23 mouse cellular contexts compared by ENCODE assay signal in genomic region chr4:66102037-66102436, GRCm38 (mm10).
DNase-seq lines count a peak whose midpoint lies in the region; ATAC-seq and TF ChIP-seq lines count a peak whose summit lies in the region.
"Had no signal": no experiment of that assay in that cellular context is flagged by ENCODE, and none has a peak within 500 bp of the region (broad histone marks: within the 10 kb centered on the region; RNA-seq: fewer than 3 reads in every experiment).

No protein-coding gene starts in this region.

- no peaks in the 10 kb centered on the region for H3K36me3 ChIP-seq in forebrain, embryonic 15.5 days
- H3K36me3 ChIP-seq in forebrain, embryonic 13.5 days (ENCODE audit: poor library complexity, severe bottlenecking) = no peaks in the 10 kb centered on the region
- H3K36me3 ChIP-seq in midbrain, embryonic 14.5 days (ENCODE audit: control insufficient read depth, insufficient read depth, low read length) = no peaks in the 10 kb centered on the region
- no peaks in the 10 kb centered on the region for H3K36me3 ChIP-seq in midbrain, embryonic 11.5 days (ENCODE audit: control insufficient read depth, insufficient read depth, low read length)
- no peaks in the 10 kb centered on the region for H3K36me3 ChIP-seq in neural tube, embryonic 14.5 days (ENCODE audit: control insufficient read depth, insufficient read depth, low read length)
- no peaks in the 10 kb centered on the region for H3K36me3 ChIP-seq in intestine, embryonic 15.5 days
- H3K36me3 ChIP-seq: embryonic facial prominence, embryonic 15.5 days; forebrain, embryonic 10.5 days; heart, embryonic 10.5 days; heart, embryonic 15.5 days; hindbrain, embryonic 15.5 days had no signal

- WGBS in forebrain, embryonic 15.5 days = 7% methylated on average over 5 of the region's 5 CpGs
- WGBS in forebrain, embryonic 13.5 days = 10% methylated on average over 5 of the region's 5 CpGs
- 59% methylated on average over 5 of the region's 5 CpGs for WGBS in midbrain, embryonic 14.5 days
- WGBS in midbrain, embryonic 11.5 days = 84% methylated on average over 5 of the region's 5 CpGs
- 22% methylated on average over 5 of the region's 5 CpGs for whole genome bisulfite sequencing in neural tube, embryonic 14.5 days
- 71% methylated on average over 5 of the region's 5 CpGs for WGBS in intestine, embryonic 15.5 days

- H3K4me1 ChIP-seq in forebrain, embryonic 15.5 days = peaks cover 11% of the 10 kb centered on the region
- peaks cover 11% of the 10 kb centered on the region for H3K4me1 ChIP-seq in forebrain, embryonic 13.5 days
- H3K4me1 ChIP-seq in midbrain, embryonic 14.5 days (ENCODE audit: control insufficient read depth, insufficient read depth, low read length) = no peaks in the 10 kb centered on the region
- no peaks in the 10 kb centered on the region for H3K4me1 ChIP-seq in midbrain, embryonic 11.5 days (ENCODE audit: control insufficient read depth, insufficient read depth, low read length)
- H3K4me1 ChIP-seq in neural tube, embryonic 14.5 days (ENCODE audit: control insufficient read depth, insufficient read depth, low read length) = no peaks in the 10 kb centered on the region
- H3K4me1 ChIP-seq in intestine, embryonic 15.5 days (replicated peaks) = no peaks in the 10 kb centered on the region
- H3K4me1 ChIP-seq: embryonic facial prominence, embryonic 15.5 days; heart, embryonic 10.5 days had no signal

- H3K27me3 ChIP-seq in forebrain, embryonic 15.5 days = no peaks in the 10 kb centered on the region
- H3K27me3 ChIP-seq in forebrain, embryonic 13.5 days = no peaks in the 10 kb centered on the region
- H3K27me3 ChIP-seq in midbrain, embryonic 14.5 days (ENCODE audit: control insufficient read depth, insufficient read depth, low read length) = no peaks in the 10 kb centered on the region
- H3K27me3 ChIP-seq in midbrain, embryonic 11.5 days (ENCODE audit: control insufficient read depth, insufficient read depth, low read length) = no peaks in the 10 kb centered on the region
- H3K27me3 ChIP-seq in neural tube, embryonic 14.5 days (ENCODE audit: control insufficient read depth, insufficient read depth, low read length) = no peaks in the 10 kb centered on the region
- H3K27me3 ChIP-seq in intestine, embryonic 15.5 days (replicated peaks) = no peaks in the 10 kb centered on the region
- H3K27me3 ChIP-seq: CH12.LX; embryonic facial prominence, embryonic 15.5 days; heart, embryonic 15.5 days; hindbrain, embryonic 15.5 days; Patski had no signal

- H3K27ac ChIP-seq in forebrain, embryonic 15.5 days (replicated peaks) = no peak overlapping the region
- no peak overlapping the region for H3K27ac ChIP-seq in forebrain, embryonic 13.5 days
- no peak overlapping the region for H3K27ac ChIP-seq in midbrain, embryonic 14.5 days (replicated peaks; ENCODE audit: low read depth, low read length)
- H3K27ac ChIP-seq in midbrain, embryonic 11.5 days (ENCODE audit: low read depth, low read length) = no peak overlapping the region
- no peak overlapping the region for H3K27ac ChIP-seq in neural tube, embryonic 14.5 days (ENCODE audit: low read depth, low read length)
- no peak overlapping the region for H3K27ac ChIP-seq in intestine, embryonic 15.5 days
- H3K27ac ChIP-seq: embryonic facial prominence, embryonic 15.5 days; forebrain, embryonic 10.5 days; heart, embryonic 10.5 days; heart, embryonic 15.5 days had no signal

- H3K9ac ChIP-seq in forebrain, embryonic 15.5 days (replicated peaks) = no peak overlapping the region
- no peak overlapping the region for H3K9ac ChIP-seq in forebrain, embryonic 13.5 days
- H3K9ac ChIP-seq in midbrain, embryonic 14.5 days (replicated peaks; ENCODE audit: low read length) = no peak overlapping the region
- H3K9ac ChIP-seq in midbrain, embryonic 11.5 days (ENCODE audit: low read length) = no peak overlapping the region
- H3K9ac ChIP-seq in neural tube, embryonic 14.5 days (replicated peaks; ENCODE audit: low read depth, low read length) = no peak overlapping the region
- H3K9ac ChIP-seq in intestine, embryonic 15.5 days = no peak overlapping the region
- H3K9ac ChIP-seq: embryonic facial prominence, embryonic 15.5 days; heart, embryonic 15.5 days; hindbrain, embryonic 15.5 days had no signal

- H3K4me3 ChIP-seq in forebrain, embryonic 15.5 days = no peak overlapping the region
- no peak overlapping the region for H3K4me3 ChIP-seq in forebrain, embryonic 13.5 days
- H3K4me3 ChIP-seq in midbrain, embryonic 14.5 days (replicated peaks; ENCODE audit: low read depth, low read length) = no peak overlapping the region
- H3K4me3 ChIP-seq in midbrain, embryonic 11.5 days (ENCODE audit: low read depth, low read length) = no peak overlapping the region
- no peak overlapping the region for H3K4me3 ChIP-seq in neural tube, embryonic 14.5 days (ENCODE audit: low read depth, low read length)
- H3K4me3 ChIP-seq in intestine, embryonic 15.5 days (replicated peaks) = no peak overlapping the region
- H3K4me3 ChIP-seq: embryonic facial prominence, embryonic 15.5 days; erythroblast, embryonic 14.5 days; forebrain, embryonic 10.5 days; heart, embryonic 10.5 days; heart, embryonic 15.5 days; hindbrain, embryonic 15.5 days had no signal

- no peak overlapping the region for H3K4me2 ChIP-seq in forebrain, embryonic 15.5 days (replicated peaks)
- no peak overlapping the region for H3K4me2 ChIP-seq in forebrain, embryonic 13.5 days
- no peak overlapping the region for H3K4me2 ChIP-seq in midbrain, embryonic 14.5 days (ENCODE audit: low read length)
- H3K4me2 ChIP-seq in midbrain, embryonic 11.5 days = no peak overlapping the region
- H3K4me2 ChIP-seq in neural tube, embryonic 14.5 days (ENCODE audit: low read depth, low read length) = no peak overlapping the region
- no peak overlapping the region for H3K4me2 ChIP-seq in intestine, embryonic 15.5 days (replicated peaks)
- H3K4me2 ChIP-seq: embryonic facial prominence, embryonic 15.5 days; heart, embryonic 15.5 days; hindbrain, embryonic 15.5 days had no signal

- DNase-seq in midbrain, embryonic 14.5 days = peak; percentile 8
- DNase-seq in midbrain, embryonic 11.5 days (ENCODE audit: low spot score, missing footprints) = no peak
- peak; percentile 68 for DNase-seq in brain, embryonic 14.5 days (ENCODE audit: low read depth)
- DNase-seq: adrenal gland, postnatal 14 days; cerebellum, adult 18-20 months; cerebellum, adult 9-11 months; cerebellum, postnatal 36 days; gastrocnemius, postnatal 10 days; heart, adult 18-20 months; heart, postnatal 14 days had no signal

- no peak for TF ChIP-seq POLR2A in brain, embryonic 14.5 days (IDR thresholded peaks at IDR 0.05; ENCODE audit: borderline replicate concordance, extremely low read depth, insufficient read depth, insufficient read length, poor library complexity, severe bottlenecking)

- 0 out of 2 replicates have a peak, but pooled peaks have one; percentile 35 for ATAC-seq in forebrain, embryonic 15.5 days (replicated peaks)
- ATAC-seq in forebrain, embryonic 13.5 days = no peak
- ATAC-seq in midbrain, embryonic 14.5 days (ENCODE audit: low FRiP score, low TSS enrichment) = no peak
- no peak for ATAC-seq in midbrain, embryonic 11.5 days (ENCODE audit: low FRiP score)
- ATAC-seq in neural tube, embryonic 14.5 days (ENCODE audit: low read depth) = peak; percentile 88
- no peak for ATAC-seq in intestine, embryonic 15.5 days
- ATAC-seq: activated CD4-positive, CD25-positive, alpha-beta regulatory T cell, adult 4 months; Patski had no signal

- TF ChIP-seq CTCF in brain, embryonic 14.5 days (IDR thresholded peaks at IDR 0.05; ENCODE audit: borderline replicate concordance, extremely low read depth, insufficient read depth, insufficient read length) = no peak

- H3K9me3 ChIP-seq in forebrain, embryonic 15.5 days = no peaks in the 10 kb centered on the region
- H3K9me3 ChIP-seq in forebrain, embryonic 13.5 days (replicated peaks) = no peaks in the 10 kb centered on the region
- no peaks in the 10 kb centered on the region for H3K9me3 ChIP-seq in midbrain, embryonic 14.5 days (ENCODE audit: control insufficient read depth, low read length)
- H3K9me3 ChIP-seq in midbrain, embryonic 11.5 days (ENCODE audit: control insufficient read depth, low read length) = no peaks in the 10 kb centered on the region
- no peaks in the 10 kb centered on the region for H3K9me3 ChIP-seq in neural tube, embryonic 14.5 days (ENCODE audit: control insufficient read depth, low read length)
- no peaks in the 10 kb centered on the region for H3K9me3 ChIP-seq in intestine, embryonic 15.5 days
- H3K9me3 ChIP-seq: embryonic facial prominence, embryonic 15.5 days; forebrain, embryonic 10.5 days; heart, embryonic 10.5 days; heart, embryonic 15.5 days; hindbrain, embryonic 15.5 days had no signal

Comparison
In these comparisons a context has a peak if more than half of its experiments do, and no peak if none do; other contexts are left out.
1. ATAC-seq: peak in forebrain, embryonic 15.5 days (single experiment) and neural tube, embryonic 14.5 days (single experiment); none in forebrain, embryonic 13.5 days (single experiment), midbrain, embryonic 14.5 days (single experiment), midbrain, embryonic 11.5 days (single experiment) and intestine, embryonic 15.5 days (single experiment).